Mouse (Mus musculus) left cerebral cortex, adult 11 months (tissue): ENCODE measurements at regions not wholly inside any gene's neighbourhood (a gene's known extent, or its start where the extent isn't known, plus 50 kb on each side); places are given as distances from the start of the nearest gene placed in this dataset.

Source experiments
- DNase-seq: peaks from one replicate; pipeline ENCODE4 v3.0.0; 2022; ENCODE audit warnings: low spot score

GRCm38 (mm10) chr1:98268853-98269252 is 152.1 kb upstream of the Slco6d1 start:
- no peak for DNase-seq

- no peak for DNase-seq
Observed at GRCm38 (mm10) chr1:98270212-98270611, 150.7 kb upstream of the Slco6d1 start.

GRCm38 (mm10) chr1:98273966-98274616 is 146.8 kb upstream of the Slco6d1 start:
- DNase-seq, result no peak

- no peak for DNase-seq
Observed at GRCm38 (mm10) chr1:98275524-98275923, 145.4 kb upstream of the Slco6d1 start.

GRCm38 (mm10) chr1:98279446-98280048 is 141.4 kb upstream of the Slco6d1 start:
- DNase-seq, result no peak

- no peak for DNase-seq
Observed at GRCm38 (mm10) chr1:98280263-98281052, 140.5 kb upstream of the Slco6d1 start.

- DNase-seq, result no peak
Observed at GRCm38 (mm10) chr1:98281053-98281770, 139.7 kb upstream of the Slco6d1 start.

GRCm38 (mm10) chr1:98281771-98282149 is 139.2 kb upstream of the Slco6d1 start:
- no peak for DNase-seq

GRCm38 (mm10) chr1:98303166-98303565 is 117.8 kb upstream of the Slco6d1 start:
- no peak for DNase-seq

GRCm38 (mm10) chr1:98306363-98306762 is 114.6 kb upstream of the Slco6d1 start:
- no peak for DNase-seq

GRCm38 (mm10) chr1:98307519-98307918 is 113.4 kb upstream of the Slco6d1 start:
- DNase-seq, result no peak

GRCm38 (mm10) chr1:98309894-98310293 is 111.0 kb upstream of the Slco6d1 start:
- DNase-seq, result no peak

- DNase-seq, result peak; percentile 61
Observed at GRCm38 (mm10) chr1:98350095-98350549, 70.8 kb upstream of the Slco6d1 start.

GRCm38 (mm10) chr1:98350725-98351124 is 70.2 kb upstream of the Slco6d1 start:
- DNase-seq, result no peak

GRCm38 (mm10) chr1:98351530-98351929 is 69.4 kb upstream of the Slco6d1 start:
- no peak for DNase-seq
